Mouse (Mus musculus) limb, embryonic 15.5 days (tissue): ENCODE results near the gene Cfc1. TPM values are rescaled to one million over a fixed set of nuclear protein-coding genes. Genes with fewer than 3 reads are reported as not detected.
"Not testable (repeated sequence)": the region's sequence is repeated elsewhere in the genome, so short reads cannot be mapped to it uniquely, and the experiment has no call there.

Experiments
- ATAC-seq: fragments of 200-750 bp; cut with Nextera tagmentation; 2 replicates; pipeline ENCODE4 v1.8.0; 2017; ENCODE audit warnings: low read depth, moderate TSS enrichment; ENCODE audit not compliant: insufficient number of reproducible peaks, low FRiP score, low TSS enrichment
- H3K27ac ChIP-seq: fragments of 300-500 bp; sonication (generic); 2 replicates; pipeline ENCODE4 v1.5.1; 2015; ENCODE audit warnings: moderate library complexity, mild to moderate bottlenecking, inconsistent platforms
- H3K27me3 ChIP-seq: fragments of 300-500 bp; sonication (generic); 2 replicates; pipeline ENCODE4 v1.6.1; 2015; ENCODE audit warnings: inconsistent platforms
- H3K36me3 ChIP-seq: fragments of 300-500 bp; sonication (generic); 2 replicates; pipeline ENCODE4 v1.6.1; 2015; ENCODE audit warnings: inconsistent platforms
- H3K4me1 ChIP-seq: fragments of 300-500 bp; sonication (generic); 2 replicates; pipeline ENCODE4 v1.6.1; 2015; ENCODE audit warnings: inconsistent platforms
- H3K4me2 ChIP-seq: fragments of 300-500 bp; sonication (generic); 2 replicates; pipeline ENCODE4 v1.6.1; 2015; ENCODE audit warnings: mild to moderate bottlenecking, inconsistent platforms
- H3K4me3 ChIP-seq: fragments of 300-500 bp; sonication (generic); 2 replicates; pipeline ENCODE4 v1.5.1; 2015; ENCODE audit warnings: mild to moderate bottlenecking, inconsistent platforms
- H3K9ac ChIP-seq: fragments of 300-500 bp; sonication (generic); 2 replicates; pipeline ENCODE4 v1.6.1; 2015; ENCODE audit warnings: inconsistent platforms
- H3K9me3 ChIP-seq: fragments of 300-500 bp; sonication (generic); 2 replicates; pipeline ENCODE4 v1.6.1; 2016; ENCODE audit warnings: inconsistent platforms
- WGBS: fragments of 180-500 bp; shearing (Covaris S2); methylation state at CpG from one replicate; pipeline ENCODE4 v1.1.7; 2015; 5-methylcytosine and 5-hydroxymethylcytosine counted together
- polyA plus RNA-seq: library from polyadenylated mRNA; unstranded; fragments of >200 nt; fragmentation: Nextera tagmentation; extraction: Ambion mirVana; gene quantifications from 2 replicates; pipeline ENCODE4 v1.2.1, GENCODE M21; 2015

The Cfc1 gene
- 0.96 TPM in 2 replicates for polyA plus RNA-seq

- 29% methylated on average over 7 of the region's 7 CpGs for WGBS
- H3K4me2 ChIP-seq, result peak within 1 kb of the TSS; percentile 41
- H3K27me3 ChIP-seq, result peaks cover 36% of the 10 kb centered on the region
- peak within 1 kb of the TSS; percentile 22; the same call in 1 of the 2 replicates for H3K4me3 ChIP-seq
- not testable (repeated sequence) for H3K36me3 ChIP-seq, H3K9me3 ChIP-seq, H3K9ac ChIP-seq, H3K4me1 ChIP-seq, H3K27ac ChIP-seq, ATAC-seq
These were observed at the start of gene Cfc1 for GRCm38 (mm10) chr1:34535043-34535698. Gene Cfc1, plus strand, starts transcription at chr1:34535648.

DNA sequence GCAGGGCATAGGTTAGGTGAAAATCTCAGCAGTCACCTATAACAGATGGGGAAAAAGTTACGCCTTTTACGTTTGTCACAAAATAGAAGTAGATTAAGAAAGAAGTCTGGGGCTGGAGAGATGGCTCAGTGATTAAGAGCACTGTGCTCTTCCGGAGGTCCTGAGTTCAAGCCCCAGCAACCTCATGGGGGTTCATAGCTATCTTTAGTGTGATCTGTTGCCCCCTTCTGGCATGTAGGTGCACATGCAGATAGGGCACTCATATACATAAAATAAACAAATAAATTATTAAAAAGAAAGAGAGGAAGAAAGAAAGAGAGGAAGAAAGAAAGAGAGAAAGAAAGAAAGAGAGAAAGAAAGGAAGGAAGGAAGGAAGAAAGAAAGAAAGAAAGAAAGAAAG is 48.1 kb upstream of the Cfc1 start:
- H3K9me3 ChIP-seq, result no peaks in the 10 kb centered on the region
- H3K4me2 ChIP-seq, result no peak overlapping the region
- H3K9ac ChIP-seq, result no peak overlapping the region
- H3K27me3 ChIP-seq, result no peaks in the 10 kb centered on the region; the same call in 1 of the 2 replicates
- 83% methylated on average over 3 of the region's 3 CpGs for WGBS
- ATAC-seq, result no peak
- H3K4me3 ChIP-seq, result no peak overlapping the region
- H3K4me1 ChIP-seq, result 0 out of 2 replicates have a peak, but pooled peaks cover 4% of the 10 kb centered on the region
- no peaks in the 10 kb centered on the region for H3K36me3 ChIP-seq
- H3K27ac ChIP-seq, result no peak overlapping the region

GRCm38 (mm10) chr1:34489852-34490541 is 45.5 kb upstream of the Cfc1 start:
- H3K27me3 ChIP-seq, result no peaks in the 10 kb centered on the region
- no peak overlapping the region for H3K9ac ChIP-seq
- H3K4me3 ChIP-seq, result no peak overlapping the region
- no peaks in the 10 kb centered on the region for H3K36me3 ChIP-seq
- no peak overlapping the region for H3K4me2 ChIP-seq
- no peak overlapping the region for H3K27ac ChIP-seq
- no peaks in the 10 kb centered on the region for H3K9me3 ChIP-seq
- WGBS, result 88% methylated on average over 6 of the region's 6 CpGs
- no peak for ATAC-seq
- H3K4me1 ChIP-seq, result 0 out of 2 replicates have a peak, but pooled peaks cover 4% of the 10 kb centered on the region

DNA sequence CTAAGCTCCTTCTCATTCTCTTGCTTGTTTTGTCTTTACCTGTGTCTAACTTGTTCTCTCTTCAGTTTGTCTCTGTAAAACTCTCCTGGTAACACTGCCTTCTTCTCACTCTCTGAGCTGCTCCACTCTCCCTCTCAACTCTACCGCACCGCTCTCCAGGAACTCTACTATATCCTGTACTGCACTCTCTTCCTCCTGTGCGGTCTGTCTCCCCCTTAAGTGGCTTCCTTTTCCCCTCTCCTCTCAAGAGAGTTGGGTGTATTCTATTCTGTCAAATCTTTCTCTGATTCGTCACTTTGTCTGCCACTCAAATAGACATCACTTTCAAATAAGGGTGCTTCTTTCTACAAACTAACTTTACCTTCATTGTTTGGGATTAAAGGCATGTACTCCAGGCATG is 44.0 kb upstream of the Cfc1 start:
- Histone ChIP-seq H3K4me1 (no peaks in the 10 kb centered on the region), H3K27me3 (no peaks in the 10 kb centered on the region), H3K27ac (no peak overlapping the region), H3K4me3 (no peak overlapping the region), H3K4me2 (no peak overlapping the region), H3K36me3 (no peaks in the 10 kb centered on the region), H3K9me3 (no peaks in the 10 kb centered on the region), H3K9ac (no peak overlapping the region)
- ATAC-seq, result no peak
- 85% methylated on average over 4 of the region's 4 CpGs for WGBS

DNA sequence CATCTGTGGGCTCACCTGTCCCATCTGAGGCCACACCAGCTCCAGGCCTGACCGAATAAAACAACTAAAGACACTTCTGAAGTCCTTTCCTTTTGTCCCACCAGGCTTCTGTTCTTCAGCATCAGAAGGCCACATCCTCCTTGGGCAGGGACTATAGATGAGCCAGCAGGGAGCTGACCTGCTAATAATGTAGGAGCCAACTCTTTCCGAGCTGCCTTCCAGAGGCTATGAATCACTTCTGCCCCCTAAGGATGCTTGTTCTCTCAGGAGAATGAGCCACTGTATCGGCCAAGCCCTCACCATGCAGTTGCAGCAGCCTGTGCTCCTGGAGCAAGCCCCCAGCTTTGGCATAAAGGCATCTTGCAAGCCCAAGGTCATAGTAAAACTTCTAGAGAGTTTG is 32.5 kb upstream of the Cfc1 start:
- H3K27me3 ChIP-seq, result no peaks in the 10 kb centered on the region
- no peak for ATAC-seq
- 53% methylated on average over 3 of the region's 3 CpGs for WGBS

GRCm38 (mm10) chr1:34505307-34505706 is 30.1 kb upstream of the Cfc1 start:
- H3K9me3 ChIP-seq, result no peaks in the 10 kb centered on the region
- H3K4me3 ChIP-seq, result no peak overlapping the region
- ATAC-seq, result 0 out of 2 replicates have a peak, but pooled peaks have one; percentile 37
- WGBS, result 56% methylated on average over 7 of the region's 7 CpGs
- no peak overlapping the region for H3K4me2 ChIP-seq
- no peaks in the 10 kb centered on the region for H3K36me3 ChIP-seq
- H3K27ac ChIP-seq, result no peak overlapping the region
- H3K27me3 ChIP-seq, result no peaks in the 10 kb centered on the region
- no peak overlapping the region for H3K9ac ChIP-seq
- H3K4me1 ChIP-seq, result 0 out of 2 replicates have a peak, but pooled peaks cover 2% of the 10 kb centered on the region

More for the DNA sequence above, 32.5 kb upstream of the Cfc1 start:
- Histone ChIP-seq H3K4me2 (no peak overlapping the region), H3K36me3 (no peaks in the 10 kb centered on the region), H3K9ac (no peak overlapping the region), H3K4me3 (no peak overlapping the region), H3K27ac (no peak overlapping the region), H3K4me1 (no peaks in the 10 kb centered on the region), H3K9me3 (no peaks in the 10 kb centered on the region)

GRCm38 (mm10) chr1:34505970-34506551 is 29.4 kb upstream of the Cfc1 start:
- ATAC-seq, result no peak
- H3K27me3 ChIP-seq, result no peaks in the 10 kb centered on the region
- H3K4me2 ChIP-seq, result no peak overlapping the region
- 0 out of 2 replicates have a peak, but pooled peaks cover 6% of the 10 kb centered on the region for H3K4me1 ChIP-seq
- 75% methylated on average over 4 of the region's 4 CpGs for WGBS
- no peak overlapping the region for H3K27ac ChIP-seq
- H3K36me3 ChIP-seq, result no peaks in the 10 kb centered on the region
- H3K4me3 ChIP-seq, result no peak overlapping the region
- H3K9me3 ChIP-seq, result no peaks in the 10 kb centered on the region
- H3K9ac ChIP-seq, result no peak overlapping the region

GRCm38 (mm10) chr1:34507986-34508385 is 27.5 kb upstream of the Cfc1 start:
- 73% methylated on average over 3 of the region's 3 CpGs for WGBS
- Histone ChIP-seq H3K27me3 (no peaks in the 10 kb centered on the region), H3K9me3 (no peaks in the 10 kb centered on the region), H3K4me1 (0 out of 2 replicates have a peak, but pooled peaks cover 6% of the 10 kb centered on the region), H3K27ac (no peak overlapping the region), H3K36me3 (no peaks in the 10 kb centered on the region), H3K4me2 (no peak overlapping the region), H3K9ac (no peak overlapping the region), H3K4me3 (no peak overlapping the region)
- no peak for ATAC-seq

DNA sequence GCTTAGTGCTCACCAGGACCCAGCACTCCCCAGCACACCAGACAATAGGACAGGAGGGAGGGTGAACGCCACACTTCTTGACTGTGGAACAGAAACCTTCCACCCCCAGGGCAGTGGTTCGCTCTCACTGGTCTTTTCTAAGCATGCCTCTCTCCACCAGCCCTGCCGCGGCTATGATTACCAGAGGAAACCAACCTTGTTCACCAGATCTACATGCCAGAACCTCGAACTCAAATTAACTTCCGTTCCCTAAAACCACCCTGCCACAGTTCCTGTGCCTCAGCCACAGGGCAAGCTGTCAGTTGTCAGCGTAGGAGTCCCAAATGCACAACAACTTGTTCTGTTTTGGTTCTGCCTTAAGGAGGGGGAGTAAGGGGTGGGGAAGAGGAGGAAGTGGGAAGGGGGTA is 24.9 kb upstream of the Cfc1 start:
- ATAC-seq, result no peak
- Histone ChIP-seq H3K36me3 (no peaks in the 10 kb centered on the region), H3K27me3 (no peaks in the 10 kb centered on the region), H3K9ac (no peak overlapping the region), H3K4me1 (0 out of 2 replicates have a peak, but pooled peaks cover 6% of the 10 kb centered on the region), H3K4me2 (peak overlapping the region; percentile 35; the same call in 1 of the 2 replicates), H3K27ac (no peak overlapping the region), H3K4me3 (no peak overlapping the region), H3K9me3 (no peaks in the 10 kb centered on the region)
- WGBS, result 2% methylated on average over 7 of the region's 7 CpGs

- Histone ChIP-seq H3K36me3 (no peaks in the 10 kb centered on the region), H3K9ac (no peak overlapping the region), H3K4me2 (no peak overlapping the region), H3K4me3 (no peak overlapping the region), H3K27me3 (no peaks in the 10 kb centered on the region), H3K9me3 (no peaks in the 10 kb centered on the region), H3K27ac (no peak overlapping the region), H3K4me1 (0 out of 2 replicates have a peak, but pooled peaks cover 6% of the 10 kb centered on the region)
- 4% methylated on average over 3 of the region's 3 CpGs for WGBS
- ATAC-seq, result no peak
These were observed 24.4 kb upstream of the Cfc1 start for GRCm38 (mm10) chr1:34511027-34511426.

- H3K9ac ChIP-seq, result no peak overlapping the region
- H3K4me1 ChIP-seq, result 0 out of 2 replicates have a peak, but pooled peaks cover 6% of the 10 kb centered on the region
- no peak overlapping the region for H3K27ac ChIP-seq
- H3K36me3 ChIP-seq, result no peaks in the 10 kb centered on the region
- H3K9me3 ChIP-seq, result no peaks in the 10 kb centered on the region
- H3K4me3 ChIP-seq, result no peak overlapping the region
- WGBS, result 80% methylated on average over 4 of the region's 4 CpGs
- no peak overlapping the region for H3K4me2 ChIP-seq
- no peak for ATAC-seq
- H3K27me3 ChIP-seq, result no peaks in the 10 kb centered on the region
These were observed 22.4 kb upstream of the Cfc1 start for GRCm38 (mm10) chr1:34513068-34513467.

DNA sequence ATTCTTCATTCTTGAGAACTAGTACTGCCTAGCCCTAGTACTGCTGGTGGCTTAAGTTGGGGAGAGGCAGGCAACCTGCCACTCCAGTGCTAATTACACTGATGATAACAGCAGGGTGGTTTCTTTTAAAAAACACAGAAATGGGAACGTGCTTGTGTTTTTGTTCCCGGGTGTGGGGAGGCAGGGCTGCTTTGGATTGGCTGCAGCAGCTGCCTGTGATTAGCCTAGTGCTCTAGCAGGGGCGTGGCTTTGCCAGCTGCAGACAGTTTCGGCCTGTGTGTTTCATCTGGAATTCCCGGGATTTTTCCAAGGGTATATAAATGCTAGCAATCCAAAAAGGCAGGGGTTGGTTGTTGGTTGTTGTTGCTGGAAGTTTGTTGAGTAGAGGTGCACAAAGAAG is 18.9 kb upstream of the Cfc1 start:
- H3K4me2 ChIP-seq, result 0 out of 2 replicates have a peak overlapping the region, but pooled peaks have one; percentile 5

More for the DNA sequence above, 18.9 kb upstream of the Cfc1 start:
- 20% methylated on average over 5 of the region's 5 CpGs for WGBS
- H3K9ac ChIP-seq, result no peak overlapping the region
- no peak for ATAC-seq
- no peaks in the 10 kb centered on the region for H3K9me3 ChIP-seq
- H3K4me1 ChIP-seq, result no peaks in the 10 kb centered on the region
- no peak overlapping the region for H3K4me3 ChIP-seq
- H3K27me3 ChIP-seq, result no peaks in the 10 kb centered on the region
- H3K36me3 ChIP-seq, result no peaks in the 10 kb centered on the region
- H3K27ac ChIP-seq, result no peak overlapping the region
